Mouse (Mus musculus) ES-E14 (cell line): ENCODE results near the gene Carmil1.

Experiments used
- MAFK ChIP-seq: IDR thresholded peaks from 2 replicates; pipeline ENCODE4 v1.6.1; 2014; ENCODE audit warnings: mild to moderate bottlenecking, low read depth, low read length, inconsistent platforms; ENCODE audit not compliant: insufficient read depth
- ZC3H11A ChIP-seq: IDR thresholded peaks from 2 replicates; pipeline ENCODE4 v1.6.1; 2012; ENCODE audit warnings: low read depth, mild to moderate bottlenecking, inconsistent platforms, low read length, borderline replicate concordance

GRCm38 (mm10) chr13:24036150-24036549 is 244.4 kb downstream of the Carmil1 start:
- TF ChIP-seq ZC3H11A (no peak), MAFK (no peak)
